Mouse (Mus musculus): ENCODE measurements at regions not wholly inside any gene's neighbourhood (a gene's known extent, or its start where the extent isn't known, plus 50 kb on each side); places are given as distances from the start of the nearest gene placed in this dataset.

DNA sequence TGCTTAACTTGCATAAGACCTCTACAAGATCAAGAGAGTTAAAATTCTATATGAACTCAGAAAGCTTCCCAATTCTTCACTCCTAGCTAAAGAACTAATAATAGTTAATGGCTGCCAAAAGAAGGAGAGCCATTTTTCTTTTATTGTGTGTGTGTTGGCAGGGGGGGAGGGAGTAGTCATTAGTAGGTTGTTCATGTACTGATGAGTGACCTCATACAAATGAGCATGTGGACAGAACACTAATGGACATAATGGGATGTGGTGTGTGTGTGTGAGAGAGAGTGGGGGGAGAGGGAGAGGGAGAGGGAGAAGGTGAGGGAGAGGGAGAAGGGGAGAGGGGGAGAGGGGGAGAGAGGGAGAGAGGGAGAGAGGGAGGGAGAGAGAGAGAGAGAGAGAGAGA, 118.3 kb upstream of the Nectin3 start:
- no peak for TF ChIP-seq POLR2A (IDR thresholded peaks at IDR 0.05; ENCODE audit: low read depth, low read length)
- TF ChIP-seq CTCF (conservative IDR thresholded peaks at IDR 0.05; ENCODE audit: insufficient read depth, insufficient read length, low read depth, low read length) = no peak
